In the genomic region with DNA sequence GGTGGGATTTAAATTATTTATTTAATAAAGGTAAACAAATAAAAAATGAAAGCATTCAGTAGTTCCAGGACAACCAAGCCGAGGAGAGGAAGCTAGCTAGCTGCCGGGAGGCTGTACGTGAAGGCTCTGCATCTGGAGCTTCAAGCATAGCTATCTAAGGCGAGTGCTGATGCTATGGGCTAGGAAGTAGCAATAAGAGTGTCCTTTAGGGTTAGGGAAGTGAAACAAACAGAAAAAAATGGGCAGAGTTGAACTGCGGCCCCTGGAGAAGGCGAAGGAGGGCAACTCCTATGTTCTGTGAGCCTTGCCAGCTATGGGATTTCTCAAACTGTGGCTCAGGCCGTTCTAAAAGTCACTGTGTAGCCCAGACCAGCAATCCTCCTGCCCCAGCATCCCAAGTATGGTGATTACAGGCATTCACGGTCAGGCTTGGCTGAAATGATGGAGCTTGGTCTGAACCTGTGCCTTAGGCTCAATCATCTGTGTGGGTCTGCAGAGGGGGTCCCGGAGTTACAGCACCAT, we compare ENCODE assay signal across 1 mouse cellular context.
A peak's percentile ranks its signal among the peaks of the same experiment; 100 is the strongest.
TF ChIP-seq lines count a peak whose summit lies in the region.

No protein-coding gene starts in this region.

TF ChIP-seq in CH12.LX, 34 proteins besides CTCF, POLR2A, EP300 and RAD21 (continued from another document):
- TF ChIP-seq USF2 (conservative IDR thresholded peaks at IDR 0.05; ENCODE audit: low read depth, low read length) (no peak), NRF1 (IDR thresholded peaks at IDR 0.05; ENCODE audit: low read depth, low read length) (no peak), USF1 (IDR thresholded peaks at IDR 0.05; ENCODE audit: low read depth, low read length) (no peak), KAT2A (IDR thresholded peaks at IDR 0.05; ENCODE audit: insufficient replicate concordance, low read length) (no peak), POLR2AphosphoS2 (IDR thresholded peaks at IDR 0.05; ENCODE audit: low read depth, low read length) (no peak), SMC3 (IDR thresholded peaks at IDR 0.05; ENCODE audit: low read depth, low read length) (no peak), TCF12 (IDR thresholded peaks at IDR 0.05; ENCODE audit: low read depth, low read length) (0 out of 2 replicates have a peak, but pooled peaks have one; percentile 23), MAFK (IDR thresholded peaks at IDR 0.05; ENCODE audit: insufficient replicate concordance, low read length) (no peak), ZC3H11A (IDR thresholded peaks at IDR 0.05; ENCODE audit: low read depth, low read length) (no peak), E2F4 (IDR thresholded peaks at IDR 0.05; ENCODE audit: insufficient replicate concordance, low read depth, low read length) (no peak), CHD1 (IDR thresholded peaks at IDR 0.05; ENCODE audit: low read depth, low read length) (no peak), TBP (conservative IDR thresholded peaks at IDR 0.05; ENCODE audit: low read depth, low read length) (0 out of 2 replicates have a peak, but pooled peaks have one; percentile 14), HCFC1 (IDR thresholded peaks at IDR 0.05; ENCODE audit: low read depth, low read length) (no peak), ZMIZ1 (IDR thresholded peaks at IDR 0.05; ENCODE audit: low read depth, low read length) (no peak), RCOR1 (conservative IDR thresholded peaks at IDR 0.05; ENCODE audit: low read depth, low read length) (0 out of 2 replicates have a peak, but pooled peaks have one; percentile 24), JUND (conservative IDR thresholded peaks at IDR 0.05; ENCODE audit: low read depth, low read length) (no peak), BHLHE40 (IDR thresholded peaks at IDR 0.05; ENCODE audit: low read depth, low read length) (no peak), PAX5 (IDR thresholded peaks at IDR 0.05; ENCODE audit: low read length) (no peak), MYC (IDR thresholded peaks at IDR 0.05; ENCODE audit: low read depth, low read length) (0 out of 2 replicates have a peak, but pooled peaks have one; percentile 15)
